Mouse (Mus musculus) heart, embryonic 15.5 days (tissue): ENCODE data around the gene Spns2. TPM values are rescaled to one million over a fixed set of nuclear protein-coding genes. Genes with fewer than 3 reads are reported as not detected.

Source experiments
- ATAC-seq: fragments of 200-750 bp; cut with Nextera tagmentation; replicated peaks from 2 replicates; pipeline ENCODE4 v1.8.0; 2017; ENCODE audit warnings: low read depth, moderate TSS enrichment; ENCODE audit not compliant: insufficient number of reproducible peaks, insufficient read depth, low FRiP score
- H3K27ac ChIP-seq: fragments of 300-500 bp; sonication (generic); 2 replicates; pipeline ENCODE4 v1.5.1; 2015; ENCODE audit warnings: mild to moderate bottlenecking, inconsistent platforms
- H3K27me3 ChIP-seq: fragments of 300-500 bp; sonication (generic); 2 replicates; pipeline ENCODE4 v1.6.1; 2015; ENCODE audit warnings: inconsistent platforms
- H3K36me3 ChIP-seq: fragments of 300-500 bp; sonication (generic); 2 replicates; pipeline ENCODE4 v1.6.1; 2015; ENCODE audit warnings: mild to moderate bottlenecking, inconsistent platforms
- H3K4me1 ChIP-seq: fragments of 300-500 bp; sonication (generic); replicated peaks from 2 replicates; pipeline ENCODE4 v1.6.1; 2015; ENCODE audit warnings: inconsistent platforms
- H3K4me2 ChIP-seq: fragments of 300-500 bp; sonication (generic); 2 replicates; pipeline ENCODE4 v1.6.1; 2015; ENCODE audit warnings: inconsistent platforms, mild to moderate bottlenecking, moderate library complexity
- H3K4me3 ChIP-seq: fragments of 300-500 bp; sonication (generic); 2 replicates; pipeline ENCODE4 v1.5.1; 2015; ENCODE audit warnings: mild to moderate bottlenecking, inconsistent platforms
- H3K9ac ChIP-seq: fragments of 300-500 bp; sonication (generic); 2 replicates; pipeline ENCODE4 v1.6.1; 2015; ENCODE audit warnings: mild to moderate bottlenecking, inconsistent platforms
- H3K9me3 ChIP-seq: fragments of 300-500 bp; sonication (generic); replicated peaks from 2 replicates; pipeline ENCODE4 v1.6.1; 2016; ENCODE audit warnings: inconsistent platforms
- WGBS: fragments of 180-500 bp; shearing (Covaris S2); methylation state at CpG from one replicate; pipeline ENCODE4 v1.1.7; 2015; ENCODE audit warnings: mixed read lengths; 5-methylcytosine and 5-hydroxymethylcytosine counted together
- polyA plus RNA-seq: library from polyadenylated mRNA; unstranded; fragments of >200 nt; fragmentation: Nextera tagmentation; extraction: Ambion mirVana; gene quantifications from 2 replicates; pipeline ENCODE4 v1.2.1, GENCODE M21; 2015

The Spns2 gene
- polyA plus RNA-seq = 2.8 and 3.2 TPM in 2 replicates

DNA sequence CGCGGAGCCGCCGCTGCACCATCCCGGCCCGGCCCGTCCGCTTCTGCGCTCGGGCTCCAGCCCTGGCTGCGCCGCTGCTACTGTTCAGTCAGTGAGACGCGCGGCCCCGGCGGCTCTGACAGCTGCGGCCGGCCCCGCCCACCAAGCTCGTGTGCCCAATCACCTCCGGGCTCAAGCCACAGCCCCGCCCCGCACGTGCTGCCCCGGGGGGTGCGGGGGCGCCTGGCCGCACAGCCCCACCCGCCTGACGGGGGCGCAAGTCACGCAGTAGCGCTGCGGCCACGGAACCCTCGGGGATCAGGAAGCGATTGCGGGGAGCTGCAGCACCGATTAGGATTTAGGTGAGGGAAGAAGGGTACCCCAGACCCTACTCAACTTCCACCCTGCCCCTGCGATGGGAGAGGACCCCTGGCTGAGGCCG is at the start of gene Spns2:
TSS of gene Spns2 (minus strand) at position 24 of the 421 bp plus-strand sequence.
- Histone ChIP-seq H3K27me3 (peaks cover 59% of the 10 kb centered on the region), H3K9me3 (no peaks in the 10 kb centered on the region), H3K4me2 (peak within 1 kb of the TSS; percentile 98), H3K4me1 (peaks cover 29% of the 10 kb centered on the region), H3K36me3 (no peaks in the 10 kb centered on the region), H3K9ac (peak within 1 kb of the TSS; percentile 57), H3K27ac (no peak within 1 kb of the TSS), H3K4me3 (peak within 1 kb of the TSS; percentile 66)
- ATAC-seq = peak; percentile 92
- WGBS = under 1% methylated on average over 36 of the region's 42 CpGs

DNA sequence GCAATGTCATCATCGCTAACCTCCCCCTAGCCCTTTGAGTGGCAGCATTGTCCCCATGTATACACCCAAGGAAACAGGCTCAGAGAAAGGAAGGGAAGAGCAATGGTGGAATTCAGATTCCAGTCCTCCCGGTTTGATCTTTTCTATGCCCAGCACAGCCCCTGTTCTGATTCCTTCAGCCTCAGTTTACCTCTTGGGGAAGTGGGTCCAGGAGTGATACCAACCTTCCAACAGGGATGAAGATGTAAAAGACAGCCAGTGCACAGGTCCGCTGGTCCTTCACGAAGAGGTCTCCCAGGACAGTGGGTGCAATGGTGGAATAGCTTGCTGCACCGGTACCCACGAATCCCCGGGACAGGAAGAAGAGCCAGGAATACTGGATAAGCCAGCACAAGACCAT is 49.1 kb upstream of the Spns2 start:
- Histone ChIP-seq H3K9me3 (no peaks in the 10 kb centered on the region), H3K4me3 (no peak overlapping the region), H3K27me3 (no peaks in the 10 kb centered on the region), H3K4me2 (no peak overlapping the region), H3K9ac (no peak overlapping the region), H3K4me1 (0 out of 2 replicates have a peak, but pooled peaks cover 3% of the 10 kb centered on the region), H3K36me3 (no peaks in the 10 kb centered on the region), H3K27ac (no peak overlapping the region)
- 88% methylated on average over 7 of the region's 7 CpGs for WGBS
- ATAC-seq = no peak

DNA sequence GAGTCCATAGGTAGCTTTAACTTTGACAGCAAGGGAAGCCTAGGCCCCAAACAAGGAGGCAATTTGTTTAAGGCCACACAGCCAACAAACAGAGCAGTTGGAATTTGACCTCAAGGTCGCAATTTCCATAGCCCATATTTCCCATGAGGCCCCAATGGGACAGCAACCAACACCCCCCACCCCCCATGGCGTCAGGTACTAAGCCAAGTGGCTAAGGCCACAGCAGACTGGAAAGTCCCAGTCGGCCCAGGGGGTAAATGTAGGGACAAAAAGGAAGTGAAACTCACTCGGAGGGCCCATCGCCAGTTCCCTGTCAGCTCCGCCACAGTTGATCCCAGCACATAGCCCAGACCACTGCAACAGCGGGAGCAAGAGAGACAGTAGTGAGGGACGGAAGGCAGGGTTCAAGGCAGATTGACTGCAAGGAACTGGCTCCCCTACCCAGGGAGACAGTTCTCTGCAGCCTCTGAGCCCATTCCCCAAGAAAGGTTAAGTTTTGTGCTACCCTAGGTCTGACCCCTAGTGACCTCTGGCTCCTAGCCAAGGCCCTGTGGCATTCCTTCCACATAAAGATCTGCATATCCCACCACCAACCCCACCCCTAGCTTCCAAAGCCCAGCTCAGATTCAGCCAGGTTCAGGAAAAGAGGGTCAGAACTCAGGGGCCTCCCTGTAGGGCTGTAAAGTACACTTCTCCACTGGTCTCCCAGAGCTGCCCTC is 48.5 kb upstream of the Spns2 start:
- ATAC-seq = no peak

DNA sequence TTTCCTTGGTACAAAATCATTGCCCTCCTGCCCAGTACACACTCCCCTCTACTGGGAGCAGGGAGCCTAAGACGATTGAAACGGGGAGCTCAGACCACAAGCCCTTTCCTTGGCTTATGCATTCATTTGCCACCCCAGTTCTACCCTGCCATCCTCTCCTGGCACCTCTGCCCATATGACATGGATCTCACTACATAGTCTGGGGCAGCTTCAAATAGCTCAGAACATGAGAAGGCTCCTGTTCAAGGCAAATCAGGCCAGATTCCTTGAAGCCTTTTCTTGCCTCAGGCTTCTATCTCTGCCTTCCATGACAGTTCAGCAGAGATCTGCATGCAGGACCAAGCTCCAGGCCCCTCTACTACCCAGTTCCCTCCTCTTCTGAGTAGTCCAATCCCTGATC is 47.8 kb upstream of the Spns2 start:
- Histone ChIP-seq H3K9me3 (no peaks in the 10 kb centered on the region), H3K27me3 (no peaks in the 10 kb centered on the region), H3K36me3 (no peaks in the 10 kb centered on the region), H3K4me1 (0 out of 2 replicates have a peak, but pooled peaks cover 3% of the 10 kb centered on the region), H3K27ac (no peak overlapping the region), H3K9ac (no peak overlapping the region), H3K4me3 (no peak overlapping the region), H3K4me2 (no peak overlapping the region)
- 87% methylated on average over 2 of the region's 2 CpGs for WGBS
- ATAC-seq = no peak

More for the DNA sequence above, 48.5 kb upstream of the Spns2 start:
- Histone ChIP-seq H3K27me3 (no peaks in the 10 kb centered on the region), H3K4me1 (0 out of 2 replicates have a peak, but pooled peaks cover 3% of the 10 kb centered on the region), H3K27ac (no peak overlapping the region), H3K36me3 (no peaks in the 10 kb centered on the region), H3K9me3 (no peaks in the 10 kb centered on the region), H3K4me3 (no peak overlapping the region), H3K4me2 (no peak overlapping the region), H3K9ac (no peak overlapping the region)
- WGBS = 59% methylated on average over 8 of the region's 8 CpGs

DNA sequence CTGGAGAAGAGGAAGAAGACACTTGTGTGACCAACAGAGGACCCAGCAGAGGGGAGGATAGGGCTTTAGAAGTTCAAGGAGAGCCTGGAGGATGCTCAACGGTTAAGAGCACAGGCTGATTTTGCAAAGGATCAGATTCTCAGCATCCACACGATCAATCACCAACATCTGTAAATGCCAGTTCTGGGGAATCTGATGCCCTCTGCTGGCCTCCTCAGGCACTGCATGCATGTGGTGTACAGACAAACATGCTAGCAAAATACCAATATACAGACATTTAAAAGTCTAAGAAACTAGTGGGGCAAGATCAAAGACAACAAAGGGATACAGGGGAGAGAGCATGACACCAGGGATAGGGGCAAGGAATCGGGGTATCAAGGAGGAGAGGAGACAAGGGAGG is 45.8 kb upstream of the Spns2 start:
- H3K36me3 ChIP-seq = no peaks in the 10 kb centered on the region
- H3K27me3 ChIP-seq = no peaks in the 10 kb centered on the region
- H3K9ac ChIP-seq = no peak overlapping the region
- ATAC-seq = no peak
- H3K27ac ChIP-seq = no peak overlapping the region
- 0 out of 2 replicates have a peak, but pooled peaks cover 3% of the 10 kb centered on the region for H3K4me1 ChIP-seq
- no peaks in the 10 kb centered on the region for H3K9me3 ChIP-seq
- no peak overlapping the region for H3K4me2 ChIP-seq
- H3K4me3 ChIP-seq = no peak overlapping the region
- 74% methylated on average over 3 of the region's 3 CpGs for WGBS

DNA sequence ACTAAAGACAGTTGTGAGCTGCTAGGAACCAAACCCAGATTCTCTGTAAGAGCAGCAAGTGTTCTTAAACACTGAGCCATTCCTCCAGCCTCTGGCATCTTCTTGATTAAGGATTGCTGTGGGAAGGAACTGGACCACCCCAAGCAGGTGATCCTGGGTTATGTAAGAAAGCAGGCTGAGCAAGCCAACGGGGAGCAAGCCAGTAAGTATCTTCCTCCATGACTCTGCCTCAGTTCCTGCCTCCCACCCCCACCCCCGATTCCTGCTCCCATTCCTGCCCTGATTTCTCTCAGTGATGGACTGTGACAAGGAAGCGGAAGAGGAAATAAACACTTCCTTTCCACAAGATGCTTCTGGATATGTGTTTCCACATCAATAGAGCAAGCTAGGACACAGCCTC is 43.2 kb upstream of the Spns2 start:
- ATAC-seq = no peak
- Histone ChIP-seq H3K36me3 (no peaks in the 10 kb centered on the region), H3K4me3 (no peak overlapping the region), H3K4me1 (no peaks in the 10 kb centered on the region), H3K4me2 (no peak overlapping the region), H3K27me3 (no peaks in the 10 kb centered on the region), H3K9me3 (no peaks in the 10 kb centered on the region), H3K27ac (no peak overlapping the region), H3K9ac (no peak overlapping the region)
- 72% methylated on average over 3 of the region's 3 CpGs for WGBS

DNA sequence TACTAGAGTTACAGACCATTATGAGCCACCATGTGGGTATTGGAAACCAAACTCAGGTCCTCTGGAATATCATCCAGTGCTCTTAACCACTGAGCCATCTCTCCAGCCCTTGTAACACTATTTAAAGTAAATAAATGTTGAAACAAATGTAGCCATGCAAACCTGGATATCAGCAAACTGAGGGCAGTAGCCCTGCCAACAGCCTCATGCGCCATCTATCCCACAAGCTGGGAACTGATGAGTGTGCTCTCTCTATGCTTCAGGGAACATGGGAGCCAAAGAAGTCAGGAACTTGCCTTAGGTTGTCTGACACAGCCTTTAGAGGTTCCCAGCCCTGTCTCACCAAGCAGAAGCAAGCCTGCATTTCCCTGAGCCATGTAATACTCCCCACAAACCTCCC is 41.9 kb upstream of the Spns2 start:
- WGBS = 67% methylated on average over 1 of the region's 1 CpGs

DNA sequence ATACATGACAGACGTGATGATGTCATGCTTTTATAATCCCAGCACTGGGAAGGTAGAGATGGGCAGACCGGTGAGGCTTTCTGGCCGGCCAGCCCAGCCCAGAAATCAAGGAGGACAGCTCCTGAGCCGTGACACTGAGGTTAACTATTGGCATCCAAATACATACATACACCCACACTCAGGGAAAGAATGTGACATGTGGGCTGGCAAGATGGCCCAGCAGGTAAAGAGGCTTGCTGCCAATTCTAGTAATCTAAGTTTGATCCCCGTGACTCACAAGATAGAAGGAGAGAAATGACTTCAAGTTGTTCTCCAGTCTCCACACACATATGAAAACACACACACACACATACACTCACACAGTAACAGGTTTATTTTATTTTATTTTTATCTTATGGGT is 41.4 kb upstream of the Spns2 start:
- no peak overlapping the region for H3K4me2 ChIP-seq
- 67% methylated on average over 5 of the region's 5 CpGs for WGBS
- no peak for ATAC-seq

More for the DNA sequence above, 41.9 kb upstream of the Spns2 start:
- Histone ChIP-seq H3K4me1 (no peaks in the 10 kb centered on the region), H3K9me3 (no peaks in the 10 kb centered on the region), H3K4me3 (no peak overlapping the region), H3K27ac (no peak overlapping the region), H3K4me2 (no peak overlapping the region), H3K27me3 (no peaks in the 10 kb centered on the region), H3K9ac (no peak overlapping the region), H3K36me3 (no peaks in the 10 kb centered on the region)
- ATAC-seq = no peak

DNA sequence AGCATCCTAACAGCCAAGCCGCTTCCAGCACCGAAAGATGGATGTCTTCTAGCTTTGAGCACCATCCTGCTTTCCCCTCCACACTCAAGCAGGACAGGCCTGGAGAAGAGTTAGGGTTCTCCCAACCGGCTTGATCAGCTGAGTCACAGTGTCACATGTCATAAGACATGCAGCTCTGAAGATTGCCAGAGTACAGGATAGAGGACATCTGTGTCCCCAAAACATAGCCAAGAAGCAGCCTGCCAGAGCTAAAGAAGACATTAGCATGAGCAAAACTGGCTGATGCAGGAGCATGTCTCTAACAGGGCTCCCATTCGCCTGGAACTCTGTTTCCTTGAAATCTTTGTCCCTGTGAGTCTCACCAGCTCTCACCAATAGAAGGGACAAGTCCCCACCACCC is 36.5 kb upstream of the Spns2 start:
- no peak overlapping the region for H3K9ac ChIP-seq
- ATAC-seq = no peak
- 75% methylated on average over 4 of the region's 4 CpGs for WGBS
- peaks cover 8% of the 10 kb centered on the region for H3K4me1 ChIP-seq
- H3K36me3 ChIP-seq = no peaks in the 10 kb centered on the region
- H3K4me3 ChIP-seq = no peak overlapping the region
- H3K4me2 ChIP-seq = no peak overlapping the region
- no peak overlapping the region for H3K27ac ChIP-seq
- no peaks in the 10 kb centered on the region for H3K27me3 ChIP-seq
- H3K9me3 ChIP-seq = no peaks in the 10 kb centered on the region

More for the DNA sequence above, 41.4 kb upstream of the Spns2 start:
- no peaks in the 10 kb centered on the region for H3K27me3 ChIP-seq
- H3K4me1 ChIP-seq = no peaks in the 10 kb centered on the region
- H3K36me3 ChIP-seq = no peaks in the 10 kb centered on the region
- H3K9ac ChIP-seq = no peak overlapping the region
- H3K4me3 ChIP-seq = no peak overlapping the region
- H3K9me3 ChIP-seq = no peaks in the 10 kb centered on the region
- H3K27ac ChIP-seq = no peak overlapping the region

DNA sequence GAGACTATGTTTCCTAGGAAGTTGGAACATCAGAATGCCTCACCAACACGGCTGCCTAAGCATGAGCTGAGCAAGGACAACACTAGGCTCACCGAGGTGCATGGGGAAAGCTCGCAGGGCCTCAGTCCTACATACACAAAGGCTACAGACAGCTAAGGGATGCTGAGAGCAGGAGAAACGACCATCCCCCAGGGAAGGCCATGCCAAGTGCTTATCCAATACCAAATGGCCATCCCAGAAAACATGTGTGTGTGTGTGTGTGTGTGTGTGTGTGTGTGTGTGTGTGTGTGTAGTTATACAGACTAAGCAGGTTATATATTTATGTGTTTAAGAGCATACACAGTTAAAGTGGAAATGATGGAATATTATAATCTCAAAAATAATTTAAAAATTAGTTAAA is 34.0 kb upstream of the Spns2 start:
- Histone ChIP-seq H3K9ac (no peak overlapping the region), H3K36me3 (no peaks in the 10 kb centered on the region), H3K4me3 (no peak overlapping the region), H3K27ac (no peak overlapping the region), H3K9me3 (no peaks in the 10 kb centered on the region), H3K27me3 (no peaks in the 10 kb centered on the region), H3K4me2 (no peak overlapping the region), H3K4me1 (peaks cover 8% of the 10 kb centered on the region)
- 49% methylated on average over 4 of the region's 4 CpGs for WGBS
- no peak for ATAC-seq

DNA sequence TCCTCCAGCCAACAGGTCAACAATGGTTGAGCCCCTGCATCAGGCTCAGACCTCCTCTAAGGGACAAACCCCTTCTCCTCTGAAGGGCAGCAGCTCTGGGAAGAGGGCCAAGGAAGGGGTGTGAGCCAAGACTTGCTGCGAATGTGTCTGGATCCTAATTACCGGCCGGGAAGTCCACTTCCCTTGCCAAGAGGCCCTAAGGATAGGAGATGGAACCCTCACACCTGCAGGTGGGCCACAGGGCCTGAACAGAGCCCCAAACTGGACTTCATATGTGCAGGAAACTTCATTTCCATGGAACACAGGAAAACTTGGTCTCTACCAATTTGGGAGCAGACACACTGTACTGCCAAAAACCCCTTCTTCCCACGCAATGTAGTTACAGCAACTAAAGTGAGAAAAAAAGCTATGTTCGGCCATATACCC is 32.9 kb upstream of the Spns2 start:
- H3K27me3 ChIP-seq = no peaks in the 10 kb centered on the region
- no peak for ATAC-seq
- H3K9me3 ChIP-seq = no peaks in the 10 kb centered on the region
- no peak overlapping the region for H3K9ac ChIP-seq
- H3K36me3 ChIP-seq = no peaks in the 10 kb centered on the region
- no peak overlapping the region for H3K4me3 ChIP-seq
- no peak overlapping the region for H3K4me2 ChIP-seq
- H3K27ac ChIP-seq = no peak overlapping the region
- 40% methylated on average over 5 of the region's 5 CpGs for WGBS
- peaks cover 8% of the 10 kb centered on the region for H3K4me1 ChIP-seq
